Mouse (Mus musculus) liver, embryonic 11.5 days (tissue): ENCODE results near the gene Dyrk1a. TPM values are rescaled to one million over a fixed set of nuclear protein-coding genes. Genes with fewer than 3 reads are reported as not detected.

ENCODE experiments used
- ATAC-seq: fragments of 200-750 bp; cut with Nextera tagmentation; replicated peaks from 2 replicates; pipeline ENCODE4 v1.8.0; 2017; ENCODE audit warnings: moderate number of reproducible peaks, mild to moderate bottlenecking, moderate TSS enrichment, moderate library complexity; ENCODE audit not compliant: low FRiP score
- DNase-seq: peaks from one replicate; pipeline ENCODE4 v3.0.0-alpha.2; 2017; ENCODE audit warnings: low spot score
- H3K27ac ChIP-seq: fragments of 300-500 bp; sonication (generic); 2 replicates; pipeline ENCODE4 v1.5.1; 2014; ENCODE audit warnings: mild to moderate bottlenecking, low read depth, low read length, control low read depth
- H3K27me3 ChIP-seq: fragments of 300-500 bp; sonication (generic); replicated peaks from 2 replicates; pipeline ENCODE4 v1.6.1; 2014; ENCODE audit warnings: low read length, mixed read lengths; ENCODE audit not compliant: control insufficient read depth, insufficient read depth
- H3K36me3 ChIP-seq: fragments of 300-500 bp; sonication (generic); 2 replicates; pipeline ENCODE4 v1.6.1; 2014; ENCODE audit warnings: mild to moderate bottlenecking, low read length, moderate library complexity, mixed read lengths; ENCODE audit not compliant: control insufficient read depth, insufficient read depth
- H3K4me1 ChIP-seq: fragments of 300-500 bp; sonication (generic); replicated peaks from 2 replicates; pipeline ENCODE4 v1.6.1; 2014; ENCODE audit warnings: low read length, mixed read lengths; ENCODE audit not compliant: control insufficient read depth, insufficient read depth
- H3K4me2 ChIP-seq: fragments of 300-500 bp; sonication (generic); 2 replicates; pipeline ENCODE4 v1.6.1; 2014; ENCODE audit warnings: mild to moderate bottlenecking, control low read depth, moderate library complexity
- H3K4me3 ChIP-seq: fragments of 300-500 bp; sonication (generic); 2 replicates; pipeline ENCODE4 v1.5.1; 2014; ENCODE audit warnings: low read depth, low read length, control low read depth
- H3K9ac ChIP-seq: fragments of 300-500 bp; sonication (generic); 2 replicates; pipeline ENCODE4 v1.6.1; 2014; ENCODE audit warnings: low read depth, low read length, control low read depth
- H3K9me3 ChIP-seq: fragments of 300-500 bp; sonication (generic); 2 replicates; pipeline ENCODE4 v1.6.1; 2016; ENCODE audit warnings: low read length, inconsistent platforms, mixed read lengths; ENCODE audit not compliant: control insufficient read depth
- WGBS: fragments of 180-500 bp; shearing (Covaris S2); extraction: QIAGEN DNeasy Blood & Tissue Kit; methylation state at CpG from one replicate; pipeline ENCODE4 v1.1.7; 2014; 5-methylcytosine and 5-hydroxymethylcytosine counted together
- polyA plus RNA-seq: library from polyadenylated mRNA; unstranded; fragments of >200 nt; fragmentation: Nextera tagmentation; extraction: Ambion mirVana; gene quantifications from 2 replicates; pipeline ENCODE4 v1.2.1, GENCODE M21; 2014

Gene Dyrk1a
- polyA plus RNA-seq: 9.0 TPM in 2 replicates

- Histone ChIP-seq H3K36me3 (no peaks in the 10 kb centered on the region), H3K9ac (peak within 1 kb of the TSS; percentile 99), H3K4me1 (peaks cover 23% of the 10 kb centered on the region), H3K27ac (peak within 1 kb of the TSS; percentile 100), H3K27me3 (no peaks in the 10 kb centered on the region), H3K4me2 (peak within 1 kb of the TSS; percentile 80), H3K9me3 (no peaks in the 10 kb centered on the region), H3K4me3 (peak within 1 kb of the TSS; percentile 99)
- ATAC-seq: peak; percentile 89
- peak; percentile 97 for DNase-seq
- WGBS: under 1% methylated on average over 125 of the region's 133 CpGs
Observed at GRCm38 (mm10) chr16:94569229-94570176, at the start of gene Dyrk1a. Dyrk1a (plus strand) TSS chr16:94570010.

DNA sequence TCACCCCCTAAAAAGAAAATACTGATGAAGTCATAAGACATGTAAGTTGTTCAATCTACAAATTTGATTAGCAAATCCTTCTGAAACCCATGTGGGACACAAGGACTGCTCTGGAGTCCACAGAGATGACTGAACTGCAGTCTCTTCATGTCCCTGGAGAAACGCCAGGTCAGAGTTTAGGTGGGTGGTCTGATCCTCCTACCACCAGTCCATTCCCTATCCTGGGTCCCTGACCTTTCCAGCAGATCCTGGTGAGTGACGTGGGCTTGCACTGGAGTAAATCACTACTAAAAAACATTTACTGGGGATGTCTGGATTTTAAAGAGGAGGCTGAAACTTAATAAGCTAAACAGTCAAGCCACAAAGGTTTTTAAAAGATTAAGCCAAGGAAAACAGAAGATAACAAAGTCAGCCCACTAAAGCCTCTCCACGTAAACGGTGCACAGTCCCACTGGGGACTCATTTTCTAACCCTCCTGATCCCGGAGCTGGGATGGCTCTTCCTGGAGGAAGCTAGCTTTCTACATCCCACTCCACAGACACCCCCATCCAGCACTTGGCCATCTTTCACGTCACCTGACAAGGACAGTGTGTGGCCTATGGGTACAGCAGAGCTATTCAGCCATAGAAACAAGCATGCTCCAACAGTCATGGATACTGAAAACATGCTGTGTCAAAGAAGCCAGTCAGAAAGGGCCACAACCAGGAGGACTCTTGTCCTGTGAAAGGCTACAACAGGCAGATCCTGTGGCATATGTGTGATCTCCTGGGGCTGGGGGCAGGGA is 46.0 kb upstream of the Dyrk1a start:
- Histone ChIP-seq H3K27ac (no peak overlapping the region), H3K27me3 (no peaks in the 10 kb centered on the region), H3K9ac (no peak overlapping the region), H3K4me3 (no peak overlapping the region), H3K4me2 (no peak overlapping the region), H3K36me3 (no peaks in the 10 kb centered on the region), H3K4me1 (peaks cover 19% of the 10 kb centered on the region), H3K9me3 (no peaks in the 10 kb centered on the region)
- WGBS: 54% methylated on average over 6 of the region's 6 CpGs
- no peak for ATAC-seq
- DNase-seq: no peak

DNA sequence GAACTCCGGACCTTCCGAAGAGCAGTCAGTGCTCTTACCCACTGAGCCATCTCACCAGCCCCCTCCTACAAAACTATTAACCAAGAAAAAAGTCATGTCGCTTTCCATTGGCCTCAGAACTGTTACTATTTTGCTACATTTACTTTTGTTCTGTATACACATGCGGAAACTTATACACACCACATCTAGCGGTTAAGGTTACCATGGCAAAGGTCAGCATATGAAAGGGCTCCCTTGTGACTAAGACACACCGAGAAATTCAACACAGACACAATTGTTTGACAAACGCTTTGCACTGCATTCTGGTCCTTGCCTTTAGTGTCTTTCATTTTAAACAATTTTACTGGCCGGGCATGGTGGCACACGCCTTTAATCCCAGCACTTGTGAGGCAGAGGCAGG is 45.1 kb upstream of the Dyrk1a start:
- no peak overlapping the region for H3K27ac ChIP-seq
- DNase-seq: no peak
- H3K36me3 ChIP-seq: no peaks in the 10 kb centered on the region
- no peak for ATAC-seq
- H3K9me3 ChIP-seq: no peaks in the 10 kb centered on the region
- H3K4me3 ChIP-seq: no peak overlapping the region
- H3K4me2 ChIP-seq: peak overlapping the region; percentile 82
- no peak overlapping the region for H3K9ac ChIP-seq
- no peaks in the 10 kb centered on the region for H3K27me3 ChIP-seq
- WGBS: 89% methylated on average over 9 of the region's 9 CpGs
- H3K4me1 ChIP-seq: peaks cover 10% of the 10 kb centered on the region; the same call in 1 of the 2 replicates

GRCm38 (mm10) chr16:94525955-94526343 is 43.9 kb upstream of the Dyrk1a start:
- ATAC-seq (peak; percentile 62), DNase-seq (no peak)
- under 1% methylated on average over 24 of the region's 24 CpGs for WGBS
- H3K9ac ChIP-seq: peak overlapping the region; percentile 78
- no peaks in the 10 kb centered on the region for H3K36me3 ChIP-seq
- peak overlapping the region; percentile 82 for H3K4me2 ChIP-seq
- H3K27ac ChIP-seq: peak overlapping the region; percentile 87
- H3K9me3 ChIP-seq: no peaks in the 10 kb centered on the region
- no peaks in the 10 kb centered on the region for H3K27me3 ChIP-seq
- peak overlapping the region; percentile 79 for H3K4me3 ChIP-seq
- peaks cover 10% of the 10 kb centered on the region; the same call in 1 of the 2 replicates for H3K4me1 ChIP-seq

DNA sequence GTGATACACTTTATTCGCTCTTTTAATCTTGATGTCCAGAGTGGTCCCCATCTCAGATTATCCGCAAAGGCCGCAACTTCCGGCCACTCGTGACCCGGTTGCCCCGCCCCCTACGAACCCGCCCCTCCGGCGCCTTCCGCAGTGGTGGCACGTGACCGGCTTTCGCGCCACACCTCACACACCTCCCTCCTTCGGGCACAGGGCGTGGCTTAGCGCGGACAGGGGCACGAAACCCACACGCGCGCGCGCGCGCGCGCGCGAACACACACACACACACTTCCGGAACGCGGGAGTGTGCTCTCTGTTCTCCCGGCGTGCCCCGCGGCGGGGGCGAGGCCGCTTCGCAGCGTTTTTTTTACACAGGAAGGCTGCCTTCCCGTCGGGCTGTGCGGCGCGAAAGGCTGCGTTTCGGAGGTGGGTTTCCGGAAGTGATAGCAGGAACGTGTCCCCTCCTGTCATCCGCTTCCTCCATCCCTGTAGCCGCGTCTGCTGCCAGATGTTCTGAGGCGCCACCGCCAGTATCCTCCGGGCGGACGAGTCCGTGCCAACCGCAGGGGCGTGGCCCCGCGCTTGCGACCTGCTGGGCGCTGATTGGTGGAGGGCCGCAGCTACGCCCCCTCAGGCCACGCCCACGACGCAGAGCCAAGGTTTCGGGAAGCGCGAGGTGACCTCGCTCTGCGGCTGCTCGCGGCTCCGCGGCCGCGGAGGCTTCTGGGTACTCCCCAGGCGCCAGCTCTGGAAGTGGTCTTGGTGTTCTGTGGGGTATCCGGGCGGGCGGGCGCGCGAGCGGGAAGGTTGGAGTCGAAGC is 43.3 kb upstream of the Dyrk1a start, which contains the start of gene Vps26c:
TSS of gene Vps26c (minus strand) at position 487 of the 808 bp plus-strand sequence.
- Histone ChIP-seq H3K4me2 (peak within 1 kb of the TSS; percentile 82), H3K27me3 (no peaks in the 10 kb centered on the region), H3K9ac (peak within 1 kb of the TSS; percentile 78), H3K9me3 (no peaks in the 10 kb centered on the region), H3K27ac (peak within 1 kb of the TSS; percentile 87), H3K4me1 (peaks cover 8% of the 10 kb centered on the region; the same call in 1 of the 2 replicates), H3K36me3 (no peaks in the 10 kb centered on the region), H3K4me3 (peak within 1 kb of the TSS; percentile 79)
- DNase-seq (peak; percentile 97), ATAC-seq (peak; percentile 89)
- 1% methylated on average over 93 of the region's 93 CpGs for WGBS

- Histone ChIP-seq H3K4me2 (peak overlapping the region; percentile 82), H3K9ac (peak overlapping the region; percentile 78), H3K36me3 (no peaks in the 10 kb centered on the region), H3K27ac (peak overlapping the region; percentile 87), H3K9me3 (no peaks in the 10 kb centered on the region), H3K4me3 (peak overlapping the region; percentile 79), H3K27me3 (no peaks in the 10 kb centered on the region), H3K4me1 (peaks cover 7% of the 10 kb centered on the region; the same call in 1 of the 2 replicates)
- no peak for ATAC-seq
- no peak for DNase-seq
- WGBS: 4% methylated on average over 13 of the region's 13 CpGs
Observed at GRCm38 (mm10) chr16:94527152-94527534, 42.7 kb upstream of the Dyrk1a start.

GRCm38 (mm10) chr16:94527546-94527945 is 42.3 kb upstream of the Dyrk1a start:
- peak overlapping the region; percentile 87; the same call in 1 of the 2 replicates for H3K27ac ChIP-seq
- no peak for ATAC-seq
- WGBS: 53% methylated on average over 3 of the region's 3 CpGs

GRCm38 (mm10) chr16:94531268-94531667 is 38.5 kb upstream of the Dyrk1a start:
- H3K9ac ChIP-seq: no peak overlapping the region
- 85% methylated on average over 4 of the region's 4 CpGs for WGBS
- no peaks in the 10 kb centered on the region for H3K9me3 ChIP-seq
- no peak overlapping the region for H3K4me2 ChIP-seq
- ATAC-seq (no peak), DNase-seq (no peak)
- H3K4me1 ChIP-seq: no peaks in the 10 kb centered on the region
- H3K36me3 ChIP-seq: no peaks in the 10 kb centered on the region
- no peak overlapping the region for H3K4me3 ChIP-seq
- H3K27ac ChIP-seq: no peak overlapping the region
- no peaks in the 10 kb centered on the region for H3K27me3 ChIP-seq

More at GRCm38 (mm10) chr16:94527546-94527945, 42.3 kb upstream of the Dyrk1a start:
- no peaks in the 10 kb centered on the region for H3K27me3 ChIP-seq
- H3K4me3 ChIP-seq: peak overlapping the region; percentile 79
- peaks cover 7% of the 10 kb centered on the region; the same call in 1 of the 2 replicates for H3K4me1 ChIP-seq
- peak overlapping the region; percentile 78 for H3K9ac ChIP-seq
- peak overlapping the region; percentile 82 for H3K4me2 ChIP-seq
- H3K36me3 ChIP-seq: no peaks in the 10 kb centered on the region
- H3K9me3 ChIP-seq: no peaks in the 10 kb centered on the region
- no peak for DNase-seq
